Mouse (Mus musculus) forebrain, embryonic 16.5 days (tissue): ENCODE measurements around the gene Paqr3. TPM values are rescaled to one million over a fixed set of nuclear protein-coding genes. Genes with fewer than 3 reads are reported as not detected.

Source experiments
- ATAC-seq: fragments of 200-750 bp; cut with Nextera tagmentation; 2 replicates; pipeline ENCODE4 v1.8.0; 2017; ENCODE audit warnings: mild to moderate bottlenecking, moderate library complexity
- H3K27ac ChIP-seq: fragments of 300-500 bp; sonication (generic); 2 replicates; pipeline ENCODE4 v1.5.1; 2014; ENCODE audit warnings: low read length, control low read depth
- H3K27me3 ChIP-seq: fragments of 300-500 bp; sonication (generic); replicated peaks from 2 replicates; pipeline ENCODE4 v1.6.1; 2014; ENCODE audit warnings: low read length; ENCODE audit not compliant: control insufficient read depth, insufficient read depth
- H3K36me3 ChIP-seq: fragments of 300-500 bp; sonication (generic); 2 replicates; pipeline ENCODE4 v1.6.1; 2014; ENCODE audit not compliant: control insufficient read depth, insufficient read depth
- H3K4me1 ChIP-seq: fragments of 300-500 bp; sonication (generic); replicated peaks from 2 replicates; pipeline ENCODE4 v1.6.1; 2014; ENCODE audit warnings: low read length; ENCODE audit not compliant: control insufficient read depth, insufficient read depth
- H3K4me2 ChIP-seq: fragments of 300-500 bp; sonication (generic); 2 replicates; pipeline ENCODE4 v1.6.1; 2014; ENCODE audit warnings: mild to moderate bottlenecking, low read length, control low read depth
- H3K4me3 ChIP-seq: fragments of 300-500 bp; sonication (generic); replicated peaks from 2 replicates; pipeline ENCODE4 v1.5.1; 2014; ENCODE audit warnings: mild to moderate bottlenecking, low read length, control low read depth
- H3K9ac ChIP-seq: fragments of 300-500 bp; sonication (generic); replicated peaks from 2 replicates; pipeline ENCODE4 v1.6.1; 2014; ENCODE audit warnings: low read depth, low read length, control low read depth
- H3K9me3 ChIP-seq: fragments of 300-500 bp; sonication (generic); 2 replicates; pipeline ENCODE4 v1.6.1; 2016; ENCODE audit warnings: low read length; ENCODE audit not compliant: control insufficient read depth
- WGBS: fragments of 180-500 bp; shearing (Covaris S2); extraction: QIAGEN DNeasy Blood & Tissue Kit; methylation state at CpG from one replicate; pipeline ENCODE4 v1.1.7; 2014; 5-methylcytosine and 5-hydroxymethylcytosine counted together
- polyA plus RNA-seq: library from polyadenylated mRNA; unstranded; fragments of >200 nt; fragmentation: Nextera tagmentation; extraction: Ambion mirVana; gene quantifications from 2 replicates; pipeline ENCODE4 v1.2.1, GENCODE M21; 2015

Gene Paqr3
- 20.4 and 23.3 TPM in 2 replicates for polyA plus RNA-seq

DNA sequence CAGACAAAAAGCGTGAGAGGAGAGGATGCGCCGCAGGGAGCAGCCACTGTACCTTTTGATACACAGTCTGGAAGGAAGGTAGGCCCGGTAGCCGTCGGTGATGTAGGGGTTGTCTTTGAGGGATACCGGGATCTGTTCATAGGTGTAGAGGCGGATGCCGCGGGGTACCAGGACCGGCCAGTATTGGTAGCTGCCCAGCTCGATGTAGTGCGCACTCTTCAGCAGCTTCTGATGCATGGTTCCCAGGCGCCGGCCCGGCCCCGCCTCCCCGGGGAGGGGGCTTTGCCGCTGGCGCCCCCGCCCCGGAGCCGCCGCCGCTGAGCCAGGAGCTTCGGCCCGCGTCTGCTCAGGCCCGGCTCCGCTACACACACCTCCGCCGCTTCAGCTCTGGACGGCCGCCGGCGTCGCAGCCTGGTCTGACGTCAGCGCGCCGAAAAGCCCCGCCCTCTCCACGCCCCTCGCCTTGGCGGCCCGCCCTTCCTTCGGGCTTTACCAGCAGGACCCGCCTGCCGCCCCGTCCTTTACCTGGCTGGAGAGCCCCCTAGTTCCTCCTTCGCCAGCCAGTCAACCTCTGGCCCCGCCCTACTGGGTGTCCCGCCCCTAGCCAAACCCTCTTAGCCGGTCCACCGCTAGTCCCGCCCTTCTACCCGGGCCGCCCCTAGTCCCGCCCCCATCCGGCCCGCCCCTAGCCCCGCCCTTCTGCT, at the start of gene Paqr3:
Paqr3 (minus strand) TSS at position 390 of the 704 bp plus-strand sequence.
- Histone ChIP-seq H3K4me2 (peak within 1 kb of the TSS; percentile 64), H3K27me3 (no peaks in the 10 kb centered on the region), H3K9ac (peak within 1 kb of the TSS; percentile 87), H3K36me3 (peaks cover 2% of the 10 kb centered on the region; the same call in 1 of the 2 replicates), H3K4me1 (peaks cover 25% of the 10 kb centered on the region), H3K4me3 (peak within 1 kb of the TSS; percentile 81), H3K27ac (peak within 1 kb of the TSS; percentile 67), H3K9me3 (no peaks in the 10 kb centered on the region)
- ATAC-seq = peak; percentile 97
- under 1% methylated on average over 53 of the region's 62 CpGs for WGBS

DNA sequence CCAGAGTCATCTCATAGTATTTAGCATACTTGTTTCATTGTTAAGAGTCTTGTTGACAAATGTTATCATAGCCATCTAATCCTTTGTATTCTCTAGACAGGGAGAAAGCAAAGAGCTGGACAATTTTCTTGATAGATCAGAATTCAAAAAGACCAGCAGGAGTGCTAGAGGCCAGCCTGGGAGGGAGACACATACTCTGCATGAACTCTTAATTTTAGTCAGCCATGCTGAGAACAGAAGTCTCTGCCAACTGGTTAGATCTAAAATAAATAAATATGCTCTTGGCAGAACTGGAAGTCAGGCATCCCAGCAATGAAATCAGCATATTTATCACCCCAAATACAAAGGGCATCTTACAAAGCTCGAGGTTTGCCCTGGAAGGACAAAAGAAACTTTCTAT, 43.3 kb upstream of the Paqr3 start:
- no peaks in the 10 kb centered on the region for H3K36me3 ChIP-seq
- no peaks in the 10 kb centered on the region for H3K27me3 ChIP-seq
- H3K9ac ChIP-seq = no peak overlapping the region
- peaks cover 2% of the 10 kb centered on the region; the same call in 1 of the 2 replicates for H3K4me1 ChIP-seq
- H3K4me2 ChIP-seq = no peak overlapping the region
- H3K4me3 ChIP-seq = no peak overlapping the region
- H3K27ac ChIP-seq = no peak overlapping the region
- 16% methylated on average over 1 of the region's 1 CpGs for WGBS
- H3K9me3 ChIP-seq = no peaks in the 10 kb centered on the region
- peak; percentile 45; the same call in 1 of the 2 replicates for ATAC-seq

DNA sequence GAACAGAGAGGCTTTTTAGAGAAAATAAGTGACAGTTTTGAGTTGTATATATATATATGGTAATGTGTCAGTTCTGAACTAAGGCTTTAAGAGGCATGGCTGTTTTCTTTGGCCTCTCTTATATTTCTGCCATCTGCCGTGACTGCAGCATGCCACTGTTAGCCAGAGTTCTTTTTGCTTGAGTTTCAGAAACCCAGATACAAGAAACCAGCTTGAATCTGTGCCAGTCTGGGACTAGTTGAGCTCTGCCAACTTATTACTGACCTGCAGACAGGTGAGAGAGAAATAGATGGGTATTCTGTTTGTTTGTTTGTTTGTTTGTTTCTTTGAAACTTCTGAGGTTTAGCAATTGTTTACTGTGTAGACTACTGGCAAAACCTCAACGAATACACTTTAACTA, 23.9 kb upstream of the Paqr3 start:
- H3K9ac ChIP-seq = no peak overlapping the region
- H3K36me3 ChIP-seq = no peaks in the 10 kb centered on the region
- no peak overlapping the region for H3K4me3 ChIP-seq
- 0 out of 2 replicates have a peak, but pooled peaks cover 3% of the 10 kb centered on the region for H3K4me1 ChIP-seq
- H3K9me3 ChIP-seq = no peaks in the 10 kb centered on the region
- WGBS = 61% methylated on average over 2 of the region's 2 CpGs
- H3K4me2 ChIP-seq = no peak overlapping the region
- H3K27ac ChIP-seq = no peak overlapping the region
- H3K27me3 ChIP-seq = no peaks in the 10 kb centered on the region
- no peak for ATAC-seq

DNA sequence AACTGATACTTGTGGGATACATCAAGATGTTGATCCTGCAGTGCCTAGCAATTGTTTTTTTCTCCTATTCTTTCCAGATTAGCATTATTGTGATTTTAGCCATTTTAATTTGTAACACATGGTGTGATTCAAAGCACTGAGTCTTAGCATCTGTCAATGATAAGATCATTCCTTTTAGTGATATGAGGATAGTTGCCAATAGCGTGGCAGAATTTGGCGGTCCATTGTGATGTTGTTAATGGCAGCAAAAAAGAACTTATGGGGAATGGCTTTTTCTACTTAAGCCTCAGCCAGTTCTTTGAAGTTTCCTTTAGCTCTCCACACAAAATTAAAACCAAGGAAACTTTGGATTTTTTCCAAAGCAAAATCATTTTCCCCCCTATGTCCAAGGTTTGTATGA, 18.2 kb upstream of the Paqr3 start:
- no peak for ATAC-seq
- Histone ChIP-seq H3K27ac (no peak overlapping the region), H3K9me3 (no peaks in the 10 kb centered on the region), H3K27me3 (no peaks in the 10 kb centered on the region), H3K36me3 (no peaks in the 10 kb centered on the region), H3K4me3 (no peak overlapping the region), H3K4me1 (0 out of 2 replicates have a peak, but pooled peaks cover 3% of the 10 kb centered on the region), H3K4me2 (no peak overlapping the region), H3K9ac (no peak overlapping the region)
- WGBS = 65% methylated on average over 2 of the region's 2 CpGs

DNA sequence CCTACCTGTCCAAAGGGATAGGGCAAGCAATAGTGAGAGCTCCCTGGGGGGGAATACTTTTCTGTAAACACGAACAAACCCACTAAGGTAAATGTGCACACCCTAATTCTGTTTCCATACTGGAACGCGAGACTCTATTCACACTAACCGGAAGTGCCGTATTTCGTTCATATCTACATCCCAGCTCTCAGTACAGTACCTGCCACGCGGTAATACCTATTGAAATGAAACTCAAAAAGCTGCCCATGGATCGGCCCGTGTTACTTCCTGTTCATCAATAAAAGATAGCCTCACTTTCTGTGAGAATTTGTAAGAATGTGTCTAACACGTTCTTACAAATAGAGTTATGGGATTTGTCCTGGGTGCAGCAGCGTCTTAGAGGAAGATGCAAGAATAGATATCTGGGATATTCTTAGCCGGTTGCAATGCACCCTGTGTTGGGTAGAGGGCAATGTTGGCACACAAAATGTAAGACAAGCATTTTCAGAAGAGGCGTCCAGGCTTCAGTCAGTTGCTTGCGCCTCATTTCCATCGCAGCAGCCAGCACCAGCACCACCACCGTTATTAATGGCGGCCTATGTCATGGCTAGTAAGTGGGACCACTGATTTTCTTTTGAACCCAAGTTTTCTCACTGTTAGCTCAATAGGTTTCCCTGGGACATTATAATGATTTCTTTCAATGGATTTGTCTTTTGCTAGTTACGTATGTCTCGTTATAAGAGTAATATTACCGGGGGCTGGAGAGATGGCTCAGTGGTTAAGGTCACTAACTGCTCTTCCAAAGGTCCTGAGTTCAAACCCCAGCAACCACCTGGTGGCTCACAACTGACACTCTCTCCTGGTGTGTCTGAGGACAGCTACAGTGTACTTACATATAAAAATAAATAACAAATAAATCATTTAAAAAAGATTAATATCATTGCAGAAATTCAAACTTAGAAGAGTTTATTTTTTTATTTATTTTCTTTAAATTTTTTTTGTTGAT, 17.1 kb upstream of the Paqr3 start:
- WGBS = 43% methylated on average over 21 of the region's 21 CpGs
- ATAC-seq = peak; percentile 68

DNA sequence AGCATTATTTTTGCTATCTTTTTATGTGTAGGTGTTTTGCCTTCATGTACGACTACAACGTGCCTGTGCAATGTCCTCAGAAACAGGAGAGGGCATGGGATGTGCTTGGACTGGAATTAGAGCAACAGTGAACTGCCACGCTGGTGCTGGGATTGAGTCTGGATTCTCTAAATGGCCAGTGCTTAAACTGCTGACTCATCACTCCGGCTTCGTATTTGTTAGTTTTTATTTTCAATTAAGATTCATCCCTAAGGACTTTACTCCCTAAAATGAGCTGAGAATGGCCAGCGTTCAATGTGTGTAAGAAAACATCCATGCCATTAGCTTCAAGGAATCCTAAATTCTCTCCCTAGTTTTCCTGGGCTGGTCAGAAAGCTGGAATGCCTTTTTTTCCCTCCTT, 15.9 kb upstream of the Paqr3 start:
- Histone ChIP-seq H3K4me2 (no peak overlapping the region), H3K9me3 (no peaks in the 10 kb centered on the region), H3K36me3 (no peaks in the 10 kb centered on the region), H3K4me1 (no peaks in the 10 kb centered on the region), H3K27me3 (no peaks in the 10 kb centered on the region), H3K27ac (no peak overlapping the region), H3K9ac (no peak overlapping the region), H3K4me3 (no peak overlapping the region)
- ATAC-seq = no peak
- WGBS = 88% methylated on average over 6 of the region's 6 CpGs

More for the DNA sequence above, 17.1 kb upstream of the Paqr3 start:
- Histone ChIP-seq H3K4me1 (no peaks in the 10 kb centered on the region), H3K9ac (no peak overlapping the region), H3K9me3 (no peaks in the 10 kb centered on the region), H3K4me3 (no peak overlapping the region), H3K27me3 (no peaks in the 10 kb centered on the region), H3K27ac (no peak overlapping the region), H3K36me3 (no peaks in the 10 kb centered on the region), H3K4me2 (no peak overlapping the region)

DNA sequence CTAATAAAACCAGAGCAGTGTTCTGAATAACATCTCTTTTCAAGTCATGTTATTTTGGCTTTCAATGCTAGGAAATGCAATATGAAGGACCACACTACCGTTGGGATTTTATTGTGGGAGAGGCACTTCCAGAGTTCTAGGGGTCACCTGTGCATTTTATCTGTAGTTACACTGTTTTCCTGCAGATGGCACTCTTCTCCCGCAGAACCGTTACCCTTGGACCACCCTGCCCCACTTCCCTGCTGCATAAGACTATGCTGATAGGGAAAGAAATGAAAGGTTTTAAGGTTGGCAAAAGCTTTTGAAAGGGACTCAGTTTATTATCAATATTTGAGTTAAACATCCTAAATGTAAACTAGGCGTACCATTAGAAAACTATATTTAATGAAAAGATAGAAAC, 14.6 kb upstream of the Paqr3 start:
- 15% methylated on average over 4 of the region's 4 CpGs for WGBS
- H3K4me2 ChIP-seq = no peak overlapping the region
- no peak overlapping the region for H3K27ac ChIP-seq
- H3K9me3 ChIP-seq = no peaks in the 10 kb centered on the region
- no peak overlapping the region for H3K4me3 ChIP-seq
- peak; percentile 87 for ATAC-seq
- no peak overlapping the region for H3K9ac ChIP-seq
- H3K36me3 ChIP-seq = no peaks in the 10 kb centered on the region
- no peaks in the 10 kb centered on the region for H3K27me3 ChIP-seq
- H3K4me1 ChIP-seq = no peaks in the 10 kb centered on the region

DNA sequence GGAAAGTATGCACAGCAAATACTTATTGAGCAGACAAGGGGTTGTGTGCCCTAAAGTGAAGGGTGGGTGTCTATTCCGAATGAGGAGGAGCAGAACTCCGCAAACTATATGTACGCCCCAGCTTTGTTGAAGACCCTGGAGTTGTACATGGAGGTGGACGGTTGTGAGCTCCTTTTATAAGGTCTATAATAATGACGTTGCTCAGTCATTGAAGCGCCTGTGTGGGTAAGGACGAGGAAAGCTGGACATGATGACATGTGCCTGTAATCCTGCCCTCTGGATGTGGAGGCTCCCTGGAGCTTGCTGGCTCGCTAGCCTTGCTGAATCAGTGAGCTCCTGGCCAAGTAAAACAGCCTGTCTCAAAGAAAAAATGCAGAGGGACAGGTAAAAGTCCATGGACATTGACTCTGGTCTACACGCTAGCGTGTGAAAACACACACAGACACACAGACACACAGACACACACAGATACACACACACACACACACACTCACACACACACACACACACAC, 14.1 kb upstream of the Paqr3 start:
- 72% methylated on average over 10 of the region's 10 CpGs for WGBS
- Histone ChIP-seq H3K27ac (no peak overlapping the region), H3K4me2 (no peak overlapping the region), H3K36me3 (no peaks in the 10 kb centered on the region), H3K4me1 (no peaks in the 10 kb centered on the region), H3K27me3 (no peaks in the 10 kb centered on the region), H3K4me3 (no peak overlapping the region), H3K9ac (no peak overlapping the region), H3K9me3 (no peaks in the 10 kb centered on the region)
- no peak for ATAC-seq

DNA sequence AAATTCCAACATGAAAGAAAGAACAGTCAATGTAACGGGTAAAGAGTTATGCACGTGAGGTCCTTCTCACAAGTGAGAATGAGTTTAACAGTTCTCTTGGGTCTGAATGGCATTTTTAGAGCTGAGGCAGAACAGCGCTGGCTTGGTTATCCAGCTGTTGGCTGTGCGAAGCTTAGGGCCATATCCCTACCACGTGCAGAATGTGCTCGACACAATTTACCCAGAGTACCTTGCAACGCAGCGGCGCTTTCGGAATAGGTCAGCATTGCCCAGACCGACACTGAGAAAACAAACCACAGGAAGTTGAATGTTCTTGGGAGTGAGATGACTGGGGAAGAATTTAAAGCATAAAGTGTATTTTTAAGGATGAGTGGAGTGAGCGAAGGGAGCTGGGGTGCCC, 13.6 kb upstream of the Paqr3 start:
- ATAC-seq = no peak
- H3K9ac ChIP-seq = no peak overlapping the region
- no peaks in the 10 kb centered on the region for H3K36me3 ChIP-seq
- 85% methylated on average over 12 of the region's 12 CpGs for WGBS
- no peaks in the 10 kb centered on the region for H3K9me3 ChIP-seq
- H3K27me3 ChIP-seq = no peaks in the 10 kb centered on the region
- no peaks in the 10 kb centered on the region for H3K4me1 ChIP-seq
- no peak overlapping the region for H3K4me2 ChIP-seq
- no peak overlapping the region for H3K4me3 ChIP-seq
- H3K27ac ChIP-seq = no peak overlapping the region
